In the genomic region with DNA sequence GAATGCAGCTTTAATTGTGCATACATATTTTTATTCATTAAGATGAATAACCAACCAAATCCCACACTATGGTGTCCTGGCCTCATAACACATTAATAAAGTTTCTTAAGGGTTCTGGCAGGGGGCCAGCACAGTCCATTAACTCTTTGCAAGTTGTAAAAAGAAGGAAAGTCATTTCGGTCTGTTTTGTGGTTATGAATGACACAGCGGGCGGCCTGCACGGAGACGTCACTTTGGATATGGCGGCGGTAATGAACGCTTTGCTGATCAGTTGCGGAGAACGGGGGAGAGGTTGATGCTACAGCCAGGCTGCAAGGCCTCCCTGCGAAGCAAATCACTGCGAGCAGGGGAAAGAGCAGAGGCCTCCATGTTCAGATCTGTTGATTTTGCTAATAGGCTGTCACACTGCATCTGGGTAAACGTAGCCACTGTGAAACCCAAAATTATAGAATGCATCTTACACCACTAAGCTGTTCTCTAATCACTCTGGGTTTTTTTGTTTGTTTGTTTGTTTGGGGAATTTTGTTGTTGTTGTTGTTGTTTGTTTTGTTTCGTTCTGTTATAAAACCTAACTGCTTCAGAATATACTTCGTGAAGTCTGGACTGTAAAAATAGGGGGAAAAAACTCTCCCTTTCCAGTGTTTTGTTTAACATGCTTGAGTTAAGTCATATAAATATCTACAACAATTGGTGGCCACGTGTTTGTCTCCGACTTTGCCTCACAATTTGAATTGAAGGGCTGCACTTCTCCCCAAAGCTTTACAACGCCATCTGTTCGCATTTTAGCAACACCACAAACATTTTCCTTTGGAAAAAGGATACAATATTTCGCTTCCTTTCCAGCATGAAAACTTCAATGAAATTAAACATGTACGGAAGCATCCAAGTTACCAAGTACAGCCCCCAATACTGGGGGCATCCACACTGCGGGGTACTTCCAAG, we compare ENCODE assay signal across 9 mouse cellular contexts.
DNase-seq lines count a peak whose midpoint lies in the region; ATAC-seq and TF ChIP-seq lines count a peak whose summit lies in the region.
"Had no signal": no experiment of that assay in that cellular context is flagged by ENCODE, and none has a peak within 500 bp of the region (broad histone marks: within the 10 kb centered on the region; RNA-seq: fewer than 3 reads in every experiment).

No protein-coding gene starts in this region.

- no peak for TF ChIP-seq CTCF in midbrain, postnatal 0 days (IDR thresholded peaks at IDR 0.05)

- no peak overlapping the region for H3K4me3 ChIP-seq in hindbrain, embryonic 10.5 days
- peak overlapping the region; percentile 17; the same call in 1 of the 2 replicates for H3K4me3 ChIP-seq in midbrain, postnatal 0 days (ENCODE audit: low read depth, low read length)
- H3K4me3 ChIP-seq: heart, embryonic 12.5 days had no signal

- 0 out of 2 replicates have a peak, but pooled peaks cover 5% of the 10 kb centered on the region for H3K27me3 ChIP-seq in hindbrain, embryonic 10.5 days (ENCODE audit: insufficient read depth, poor library complexity, severe bottlenecking)
- H3K27me3 ChIP-seq in midbrain, postnatal 0 days (ENCODE audit: insufficient read depth, low read length) = no peaks in the 10 kb centered on the region
- H3K27me3 ChIP-seq: heart, embryonic 12.5 days had no signal

- WGBS in hindbrain, embryonic 10.5 days = 54% methylated on average over 22 of the region's 22 CpGs
- 41% methylated on average over 22 of the region's 22 CpGs for WGBS in midbrain, postnatal 0 days

- no peaks in the 10 kb centered on the region for H3K9me3 ChIP-seq in hindbrain, embryonic 10.5 days
- no peaks in the 10 kb centered on the region for H3K9me3 ChIP-seq in midbrain, postnatal 0 days (ENCODE audit: low read length)
- H3K9me3 ChIP-seq: heart, embryonic 12.5 days had no signal

- 0 out of 2 replicates have a peak overlapping the region, but pooled peaks have one; percentile 19 for H3K9ac ChIP-seq in midbrain, postnatal 0 days (replicated peaks; ENCODE audit: low read length, poor library complexity, severe bottlenecking)
- H3K9ac ChIP-seq: heart, embryonic 12.5 days; liver, embryonic 14.5 days had no signal

- H3K36me3 ChIP-seq in hindbrain, embryonic 10.5 days = no peaks in the 10 kb centered on the region
- no peaks in the 10 kb centered on the region for H3K36me3 ChIP-seq in midbrain, postnatal 0 days (ENCODE audit: insufficient read depth, low read length)
- H3K36me3 ChIP-seq: heart, embryonic 12.5 days had no signal

- H3K4me1 ChIP-seq in hindbrain, embryonic 10.5 days (replicated peaks) = peaks cover 33% of the 10 kb centered on the region
- 0 out of 2 replicates have a peak, but pooled peaks cover 3% of the 10 kb centered on the region for H3K4me1 ChIP-seq in midbrain, postnatal 0 days (ENCODE audit: insufficient read depth, low read length)

- ATAC-seq in midbrain, postnatal 0 days (ENCODE audit: low FRiP score) = no peak

- 0 out of 2 replicates have a peak overlapping the region, but pooled peaks have one; percentile 12 for H3K27ac ChIP-seq in hindbrain, embryonic 10.5 days
- H3K27ac ChIP-seq in midbrain, postnatal 0 days (ENCODE audit: low read depth, low read length) = no peak overlapping the region
- H3K27ac ChIP-seq: liver, embryonic 14.5 days had no signal

- peak; percentile 26 for DNase-seq in layer of hippocampus, adult 9-10 months (ENCODE audit: low spot score)
- no peak for DNase-seq in layer of hippocampus, postnatal 25 days (ENCODE audit: extremely low spot score in 1 of 2, low spot score in 1 of 2)
- DNase-seq in embryo, embryonic 11 days = peak; percentile 66
- DNase-seq in hindbrain, embryonic 10.5 days (ENCODE audit: low spot score) = peak; percentile 50
- DNase-seq in midbrain, postnatal 0 days (ENCODE audit: low spot score) = peak; percentile 52
- DNase-seq in thymus, postnatal 0 days (ENCODE audit: low spot score) = no peak
- DNase-seq in ovary, postnatal 10 days (ENCODE audit: low spot score) = no peak

- peak overlapping the region; percentile 45 for H3K4me2 ChIP-seq in midbrain, postnatal 0 days (ENCODE audit: low read depth, low read length, poor library complexity, severe bottlenecking)
- H3K4me2 ChIP-seq: heart, embryonic 12.5 days had no signal

Comparison
In these comparisons a context has a peak if more than half of its experiments do, and no peak if none do; other contexts are left out.
1. DNase-seq: peak in layer of hippocampus, adult 9-10 months (single experiment), embryo, embryonic 11 days (single experiment), hindbrain, embryonic 10.5 days (single experiment) and midbrain, postnatal 0 days (single experiment); none in layer of hippocampus, postnatal 25 days (0 of 2), thymus, postnatal 0 days (single experiment) and ovary, postnatal 10 days (single experiment).